Mouse (Mus musculus) heart, postnatal 10 days (tissue): ENCODE data around the gene Krtap3-2. TPM values are rescaled to one million over a fixed set of nuclear protein-coding genes. Genes with fewer than 3 reads are reported as not detected.
"Not testable (repeated sequence)": the region's sequence is repeated elsewhere in the genome, so short reads cannot be mapped to it uniquely, and the experiment has no call there.

ENCODE experiments used
- DNase-seq, 2 experiments: peaks; one replicate each; pipeline ENCODE4 v3.0.0; 2021
- intact Hi-C: fragments of 180-260 bp; cut with DNase I; formaldehyde crosslinking; loops from one replicate; pipeline ENCODE4 v1.15.1; 2025
- total RNA-seq, 2 experiments: library from RNA; stranded (reverse); gene quantifications; 2 replicates each; pipeline ENCODE4 v1.2.3; 2021

The Krtap3-2 gene
- total RNA-seq = not detected

DNA sequence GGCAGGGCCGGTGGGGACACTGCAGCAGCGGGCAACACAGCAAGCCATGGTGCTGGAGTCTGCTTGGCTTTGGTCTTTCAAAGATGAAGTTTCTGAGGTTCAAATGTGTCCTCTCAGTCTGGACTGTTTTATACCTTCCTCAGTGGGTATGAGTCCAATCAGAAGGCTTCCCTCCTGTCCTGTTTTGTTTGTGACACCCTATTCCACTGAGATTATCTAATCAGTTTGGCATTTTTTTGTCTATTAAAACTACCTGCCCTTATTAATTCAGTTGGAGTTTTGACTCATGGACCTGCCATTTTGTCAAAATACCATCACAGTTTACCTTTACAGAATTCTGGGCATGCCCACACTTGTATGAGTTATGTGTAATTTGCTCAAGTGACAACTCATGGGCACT, at the start of gene Krtap3-2:
Gene Krtap3-2 (minus strand): TSS at position 101 of the 400 bp plus-strand sequence.
- no peak for DNase-seq
- intact Hi-C loops = no loop called here

DNA sequence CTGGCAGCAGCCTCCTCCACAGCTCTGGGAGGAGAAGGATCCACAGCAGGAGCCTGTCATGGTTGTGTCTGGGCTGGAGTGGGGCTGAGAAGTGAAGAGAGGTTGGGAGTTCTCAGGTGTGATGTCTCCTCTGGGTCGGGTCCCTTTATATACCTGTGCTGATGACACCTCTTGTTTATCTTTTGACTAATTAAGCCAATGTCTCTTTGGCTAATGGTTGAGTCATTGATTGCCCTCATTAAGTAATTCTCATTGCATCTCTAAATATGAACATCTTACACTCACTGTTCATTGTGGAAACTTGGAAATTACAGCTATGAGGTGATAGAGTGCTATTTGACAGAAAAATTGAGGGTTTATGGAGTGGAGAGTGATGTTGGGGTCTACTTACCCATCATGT, 46.6 kb upstream of the Krtap3-2 start, which contains the start of gene Gm11938:
Gene Gm11938 (minus strand): TSS at position 101 of the 400 bp plus-strand sequence.
- DNase-seq, intact Hi-C loops: not testable (repeated sequence)

DNA sequence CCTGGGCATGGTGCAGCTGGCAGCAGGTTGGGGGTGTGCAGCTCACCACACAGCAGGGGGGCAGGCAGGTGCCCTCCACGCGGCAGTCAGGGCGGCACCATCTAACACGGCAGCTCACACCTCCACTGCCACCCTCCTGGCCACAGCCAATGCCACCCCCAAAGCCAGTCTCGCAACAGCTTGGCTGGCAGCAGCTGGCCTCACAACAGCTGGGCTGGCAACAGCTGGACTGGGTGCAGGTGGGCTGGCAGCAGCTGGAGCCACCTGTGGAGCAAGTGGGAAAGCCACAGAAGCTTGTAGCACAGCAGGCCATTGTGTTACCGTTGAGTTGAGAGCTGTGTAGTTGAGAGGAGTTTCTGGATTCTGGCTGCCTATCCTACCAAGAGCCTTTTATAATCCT, 41.1 kb upstream of the Krtap3-2 start, which contains the start of gene Krtap9-3:
Gene Krtap9-3 (minus strand): TSS at position 364 of the 400 bp plus-strand sequence.
- intact Hi-C loops = not testable (repeated sequence)

DNA sequence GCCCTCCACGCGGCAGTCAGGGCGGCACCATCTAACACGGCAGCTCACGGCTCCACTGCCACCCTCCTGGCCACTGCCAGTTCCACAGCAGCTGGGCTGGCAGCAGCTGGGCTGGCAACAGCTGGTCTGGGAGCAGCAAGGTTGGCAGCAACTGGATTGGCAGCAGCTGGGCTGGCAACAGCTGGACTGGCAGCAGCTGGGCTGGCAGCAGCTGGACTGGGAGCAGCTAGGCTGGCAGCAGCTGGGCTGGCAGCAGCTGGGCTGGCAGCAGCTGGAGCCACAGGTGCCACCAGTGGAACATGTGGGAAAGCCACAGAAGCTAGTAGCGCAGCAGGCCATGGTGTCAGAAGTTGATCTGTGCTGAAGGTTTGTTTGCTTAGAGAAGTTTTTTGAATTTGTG, 34.3 kb upstream of the Krtap3-2 start, which contains the start of gene Krtap1-3:
Gene Krtap1-3 (minus strand): TSS at position 359 of the 400 bp plus-strand sequence.
- intact Hi-C loops = no loop called here
- DNase-seq = no peak

More for the DNA sequence above, 41.1 kb upstream of the Krtap3-2 start, which contains the start of gene Krtap9-3:
- DNase-seq = not testable (repeated sequence)

DNA sequence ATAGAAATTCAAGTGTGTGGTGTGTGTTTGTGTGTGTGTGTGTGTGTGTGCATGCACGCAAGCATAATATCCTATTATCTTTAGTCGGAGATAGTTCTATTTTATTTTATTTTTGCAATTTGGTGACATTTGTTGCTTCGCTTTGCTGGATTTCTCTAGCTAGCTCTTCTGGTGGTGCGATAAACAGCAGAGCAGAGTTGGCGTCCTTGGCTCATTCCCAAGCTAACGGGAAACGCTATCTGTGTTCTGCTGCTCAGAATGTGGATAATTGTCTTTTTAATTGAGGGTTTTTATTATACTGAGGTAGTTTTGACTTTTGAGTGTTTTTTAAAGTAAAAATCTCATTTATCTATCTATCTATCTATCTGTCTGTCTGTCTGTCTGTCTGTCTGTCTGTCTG, 28.4 kb upstream of the Krtap3-2 start:
- no peak for DNase-seq

DNA sequence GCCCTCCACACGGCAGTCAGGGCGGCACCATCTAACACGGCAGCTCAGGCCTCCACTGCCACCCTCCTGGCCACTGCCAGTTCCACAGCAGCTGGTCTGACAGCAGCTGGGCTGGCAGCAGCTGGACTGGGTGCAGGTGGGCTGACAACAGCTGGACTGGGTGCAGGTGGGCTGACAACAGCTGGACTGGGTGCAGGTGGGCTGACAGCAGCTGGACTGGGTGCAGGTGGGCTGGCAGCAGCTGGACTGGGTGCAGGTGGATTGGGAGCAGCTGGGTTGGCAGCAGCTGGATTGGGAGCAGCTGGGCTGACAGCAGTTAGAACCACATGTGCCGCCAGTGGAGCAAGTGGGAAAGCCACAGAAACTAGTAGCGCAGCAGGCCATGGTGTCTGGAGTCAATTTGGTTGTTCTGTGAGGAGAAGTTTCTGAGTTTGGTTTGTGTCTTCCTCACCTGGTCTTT, 26.6 kb upstream of the Krtap3-2 start, which contains the start of gene Krtap1-4:
Gene Krtap1-4 (minus strand): TSS at position 410 of the 460 bp plus-strand sequence.
- DNase-seq = no peak
- intact Hi-C loops = no loop called here

More for the DNA sequence above, 28.4 kb upstream of the Krtap3-2 start:
- intact Hi-C loops = no loop called here

DNA sequence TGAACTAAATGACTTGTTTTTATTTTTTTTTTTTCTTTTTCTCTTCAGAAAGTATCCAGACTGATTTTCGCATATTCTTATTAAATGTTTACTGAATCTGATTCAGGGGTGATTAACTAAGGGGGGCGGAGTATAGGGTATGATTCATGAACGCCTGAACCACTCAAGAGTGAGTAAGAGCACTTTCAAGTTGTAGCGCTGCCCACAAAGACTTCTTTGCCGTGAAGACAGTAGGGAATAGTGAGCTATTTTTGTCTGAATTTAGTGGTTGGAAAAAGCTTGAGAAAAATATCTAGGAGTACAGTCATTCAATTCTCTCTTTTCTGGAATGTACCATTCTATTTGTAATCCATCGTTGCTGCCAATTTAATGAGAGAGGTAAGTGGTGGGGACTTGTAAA, 24.9 kb upstream of the Krtap3-2 start:
- intact Hi-C loops = no loop called here
- DNase-seq = no peak

DNA sequence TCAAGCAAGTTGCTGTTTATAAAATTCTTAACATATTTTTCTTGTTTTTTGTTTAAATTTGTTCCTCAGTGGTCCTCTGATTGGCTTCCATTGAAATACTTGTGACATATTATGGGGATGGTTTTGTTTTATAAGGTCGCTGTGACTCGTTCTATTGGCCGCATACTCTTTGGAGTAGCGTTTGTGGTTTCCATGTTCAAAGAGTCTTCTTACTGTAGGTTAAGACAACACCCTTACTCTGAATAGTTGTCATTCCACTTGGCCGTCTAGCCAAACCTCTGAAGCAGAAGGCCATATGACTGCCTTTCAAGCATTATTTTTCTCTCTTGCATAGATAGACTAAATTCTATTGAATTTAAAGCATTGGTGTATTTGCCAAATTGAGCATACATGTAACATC, 24.4 kb upstream of the Krtap3-2 start:
- intact Hi-C loops = no loop called here
- DNase-seq = no peak

DNA sequence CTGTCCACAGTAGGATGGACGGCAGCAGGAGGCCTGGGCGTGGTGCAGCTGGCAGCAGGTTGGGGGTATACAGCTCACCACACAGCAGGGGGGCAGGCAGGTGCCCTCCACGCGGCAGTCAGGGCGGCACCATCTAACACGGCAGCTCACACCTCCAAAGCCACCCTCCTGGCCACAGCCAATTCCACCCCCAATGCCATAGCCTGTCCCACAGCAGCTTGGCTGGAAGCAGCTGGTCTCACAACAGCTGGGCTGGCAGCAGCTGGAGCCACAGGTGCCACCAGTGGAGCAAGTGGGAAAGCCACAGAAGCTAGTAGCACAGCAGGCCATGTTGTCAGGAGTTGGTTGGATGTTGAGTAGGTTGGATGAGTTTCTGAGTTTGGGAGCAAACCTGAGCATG, 24.0 kb upstream of the Krtap3-2 start, which contains the start of gene Krtap1-5:
Gene Krtap1-5 (minus strand): TSS at position 381 of the 400 bp plus-strand sequence.
- no peak for DNase-seq
- intact Hi-C loops = no loop called here

DNA sequence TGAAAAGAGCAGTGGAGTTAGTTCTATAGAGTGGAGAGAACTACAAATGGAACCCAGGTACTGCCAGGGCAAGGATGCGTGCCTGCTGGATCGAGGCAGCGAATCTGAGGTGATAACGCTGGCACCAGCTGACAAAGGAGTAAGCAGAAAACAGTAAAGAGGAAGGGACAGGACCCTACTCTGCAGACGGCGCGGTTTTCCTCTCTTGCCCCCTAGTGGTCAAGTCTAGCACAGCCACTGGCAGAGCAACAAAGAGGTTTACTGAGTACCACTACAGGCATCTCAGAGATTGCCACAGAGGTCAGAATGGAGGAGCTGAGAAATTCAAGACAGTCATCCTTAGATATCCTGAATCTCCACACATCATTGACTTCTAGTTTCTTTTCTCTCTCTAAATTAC, 17.5 kb upstream of the Krtap3-2 start:
- peak; percentile 65 to 78 for DNase-seq
- intact Hi-C loops = loop anchor here (1.0 kb wide), 1 partner anchor 110 kb away; no protein-coding TSS in a partner anchor

DNA sequence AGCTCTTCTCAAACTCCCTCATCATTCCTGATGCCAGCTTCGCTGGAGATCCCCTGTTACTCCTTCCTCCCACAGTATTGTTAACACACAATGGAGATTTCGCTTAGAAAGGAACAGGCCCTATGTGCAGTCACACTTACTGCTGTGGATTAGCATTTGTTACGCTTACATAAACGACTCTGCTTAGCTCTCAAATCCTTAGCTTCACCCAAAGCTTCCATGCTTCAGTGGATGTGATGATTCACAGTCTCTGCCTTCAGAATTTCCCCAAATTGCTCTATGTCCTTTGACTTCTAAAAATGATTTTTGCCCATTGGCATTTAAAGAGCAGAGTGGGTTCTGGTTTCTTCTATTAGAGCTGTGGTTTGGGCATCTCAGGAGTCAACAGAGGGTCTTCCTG, 16.5 kb upstream of the Krtap3-2 start:
- DNase-seq = no peak
- intact Hi-C loops = no loop called here

DNA sequence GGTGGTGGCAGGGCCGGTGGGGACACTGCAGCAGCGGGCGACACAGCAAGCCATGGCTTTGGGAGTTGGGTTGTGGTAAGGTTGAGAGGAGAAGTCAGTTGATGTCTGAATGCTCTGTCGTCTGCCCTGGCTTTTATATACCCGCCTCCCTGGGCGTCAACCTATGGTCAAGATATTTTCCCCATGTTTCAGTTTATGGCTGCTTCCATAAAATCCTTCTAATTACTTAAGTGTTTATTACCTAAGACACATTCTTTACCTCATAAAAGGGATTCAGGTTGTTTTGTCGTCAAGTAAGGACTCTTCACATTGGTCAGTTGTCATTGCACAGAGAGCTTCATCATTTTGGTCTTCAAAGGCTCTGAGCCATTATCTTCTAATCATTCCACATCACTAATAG, 9.9 kb upstream of the Krtap3-2 start, which contains the start of gene Krtap3-1:
Gene Krtap3-1 (minus strand): TSS at position 101 of the 400 bp plus-strand sequence.
- intact Hi-C loops = no loop called here
- no peak for DNase-seq

DNA sequence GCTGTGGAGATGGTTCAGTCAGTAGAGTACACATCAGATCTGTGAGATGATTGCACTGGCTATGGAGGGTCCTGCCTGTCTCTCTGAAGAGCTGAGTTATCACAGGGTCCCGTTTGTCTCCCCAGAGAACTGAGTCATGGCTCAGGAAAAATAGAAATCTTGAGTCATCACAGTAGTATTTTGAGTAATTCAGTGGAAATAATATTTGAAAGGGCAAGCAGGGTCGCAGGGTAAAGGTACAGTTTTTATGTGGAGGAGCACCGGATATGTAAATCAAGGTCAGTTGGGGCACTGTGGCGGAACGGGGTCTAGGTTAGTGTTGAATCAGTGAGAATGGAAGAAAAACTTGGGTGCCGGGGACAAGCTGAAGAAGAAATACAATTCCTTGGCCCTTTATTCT, 5.9 kb upstream of the Krtap3-2 start:
- no peak for DNase-seq
- intact Hi-C loops = no loop called here

DNA sequence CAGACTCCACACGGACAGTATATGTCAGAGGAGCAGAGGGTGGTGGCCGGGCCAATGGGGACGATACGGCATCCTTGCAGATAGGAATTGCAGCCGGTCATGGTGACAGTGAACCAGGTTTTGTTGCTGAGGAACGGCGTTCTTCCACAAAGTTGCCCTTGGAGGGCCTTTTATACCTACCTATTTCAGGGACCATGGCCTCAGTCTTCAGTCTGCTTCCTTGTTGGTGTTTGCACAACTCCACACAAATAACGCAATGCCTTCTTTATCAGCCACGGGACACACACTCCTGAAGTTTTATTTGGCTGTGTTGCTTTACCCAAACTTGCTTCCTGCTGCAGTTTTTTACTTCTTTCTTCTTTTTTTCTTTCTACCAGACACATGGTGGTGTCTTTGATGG, 2.7 kb upstream of the Krtap3-2 start, which contains the start of gene Gm11939:
Gene Gm11939 (minus strand): TSS at position 101 of the 400 bp plus-strand sequence.
- no peak for DNase-seq
- intact Hi-C loops = no loop called here

DNA sequence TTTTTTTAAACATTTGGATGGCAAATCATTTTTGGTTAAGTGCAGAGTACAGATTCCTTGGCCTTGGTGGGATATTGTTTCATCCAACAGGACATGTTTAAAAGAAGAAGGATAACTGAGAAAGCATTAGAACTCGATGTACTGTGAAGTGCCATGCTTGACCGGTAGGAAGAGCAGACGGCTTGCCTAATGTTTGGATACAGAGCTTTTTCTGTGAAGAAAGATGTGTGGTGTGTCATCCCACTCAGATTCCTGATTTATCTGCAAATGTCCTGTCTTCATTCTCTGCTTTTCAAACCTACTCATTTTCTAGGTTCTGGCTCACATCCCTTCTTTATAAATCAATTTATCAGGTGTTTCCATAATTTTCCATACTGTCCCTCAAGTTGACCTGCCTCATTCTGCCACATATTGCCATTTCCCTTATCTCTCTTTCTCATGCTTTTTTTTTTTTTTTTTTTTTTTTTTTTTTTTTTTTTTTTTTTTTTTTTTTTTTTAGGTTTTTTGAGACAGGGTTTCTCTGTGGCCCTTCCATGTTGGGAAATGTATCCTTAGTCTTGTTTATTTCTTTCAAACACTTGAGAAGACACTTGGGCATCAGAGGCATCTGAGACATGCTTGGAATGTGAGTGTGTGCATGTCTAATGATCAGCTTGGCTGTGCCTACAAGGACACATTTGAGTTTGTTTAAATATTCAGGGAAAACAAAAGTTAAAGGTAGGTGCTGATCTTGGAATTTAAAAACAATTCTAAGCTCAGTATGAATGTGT, 1.5 kb upstream of the Krtap3-2 start:
- intact Hi-C loops = no loop called here
- no peak for DNase-seq

DNA sequence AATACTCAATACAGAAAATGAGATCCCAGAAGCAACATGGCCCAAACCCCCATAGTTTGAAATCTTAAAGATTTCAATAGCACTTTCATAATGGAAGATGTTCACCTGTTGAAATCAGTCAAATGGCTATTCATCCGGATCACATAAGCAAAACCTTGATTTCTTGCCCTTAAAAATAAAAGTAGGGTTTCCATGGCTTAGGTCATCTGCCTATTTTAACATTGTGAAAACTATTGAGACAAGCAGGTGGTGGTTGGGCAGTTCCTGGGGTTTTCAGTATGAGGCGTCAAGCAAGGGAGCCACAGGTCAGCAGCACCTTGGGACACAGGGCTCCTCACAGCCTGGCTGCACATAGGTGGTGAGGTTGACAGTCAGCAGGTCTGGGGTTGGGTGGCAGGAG, 458 bp downstream of the Krtap3-2 start:
- no peak for DNase-seq
- intact Hi-C loops = no loop called here

DNA sequence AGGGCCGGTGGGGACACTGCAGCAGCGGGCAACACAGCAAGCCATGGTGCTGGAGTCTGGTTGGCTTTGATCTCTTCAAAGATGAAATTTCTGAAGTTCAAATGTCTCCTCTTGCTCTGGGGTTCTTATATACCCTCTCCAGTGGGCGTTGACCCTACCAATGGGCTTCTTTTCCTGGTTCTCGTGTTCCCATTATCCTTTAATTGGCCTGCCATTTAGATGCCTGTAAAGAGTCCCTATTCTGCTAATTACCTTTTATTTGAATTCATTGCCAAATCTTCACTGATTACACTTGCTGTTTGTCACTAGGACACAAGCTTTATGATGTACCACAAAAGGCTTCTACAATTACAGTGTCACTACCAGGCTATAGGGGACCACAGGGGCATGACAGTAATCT, 5.9 kb downstream of the Krtap3-2 start, which contains the start of gene Krtap3-3:
Gene Krtap3-3 (minus strand): TSS at position 101 of the 400 bp plus-strand sequence.
- intact Hi-C loops = no loop called here
- no peak for DNase-seq

DNA sequence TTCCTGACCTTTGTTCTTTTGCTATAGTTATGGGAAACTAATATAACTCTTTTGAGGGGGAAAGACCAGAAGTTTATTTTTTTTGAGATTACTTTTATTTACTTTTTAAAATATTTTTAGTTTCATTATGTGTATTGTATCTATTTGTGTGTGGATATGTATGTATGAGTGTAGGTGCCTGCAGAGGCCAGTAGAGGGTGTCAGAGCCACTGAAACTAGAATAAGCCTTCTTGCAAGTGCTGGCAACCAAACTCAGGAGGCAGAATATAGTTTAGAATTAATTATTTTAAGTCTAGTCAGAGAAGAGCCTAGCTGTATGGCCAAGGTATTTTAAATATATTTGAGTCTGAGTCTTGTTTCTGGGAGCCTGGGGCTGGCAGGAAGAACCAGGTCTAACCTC, 8.8 kb downstream of the Krtap3-2 start:
- intact Hi-C loops = no loop called here
- no peak for DNase-seq

DNA sequence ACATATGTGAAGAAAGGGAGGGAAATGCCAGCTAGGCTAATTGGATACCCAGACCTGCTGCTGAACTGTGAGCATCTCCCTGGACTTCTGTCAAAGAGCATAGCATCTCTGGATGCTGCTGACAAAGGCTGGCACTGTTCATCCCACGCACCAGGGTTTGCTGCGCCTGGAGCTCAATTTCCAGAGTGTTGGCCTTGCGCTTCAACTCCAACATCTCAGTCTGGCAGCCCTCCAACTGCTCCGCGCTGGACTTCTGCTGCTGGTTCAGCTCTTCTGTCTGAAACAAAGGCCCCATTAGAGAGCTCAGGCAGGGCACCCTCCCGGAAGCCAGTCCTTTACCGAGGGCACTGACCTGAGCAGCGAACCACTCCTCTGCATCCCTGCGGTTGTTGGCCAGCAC, 16.9 kb downstream of the Krtap3-2 start:
- peak; percentile 12 to 13 for DNase-seq
- intact Hi-C loops = no loop called here

DNA sequence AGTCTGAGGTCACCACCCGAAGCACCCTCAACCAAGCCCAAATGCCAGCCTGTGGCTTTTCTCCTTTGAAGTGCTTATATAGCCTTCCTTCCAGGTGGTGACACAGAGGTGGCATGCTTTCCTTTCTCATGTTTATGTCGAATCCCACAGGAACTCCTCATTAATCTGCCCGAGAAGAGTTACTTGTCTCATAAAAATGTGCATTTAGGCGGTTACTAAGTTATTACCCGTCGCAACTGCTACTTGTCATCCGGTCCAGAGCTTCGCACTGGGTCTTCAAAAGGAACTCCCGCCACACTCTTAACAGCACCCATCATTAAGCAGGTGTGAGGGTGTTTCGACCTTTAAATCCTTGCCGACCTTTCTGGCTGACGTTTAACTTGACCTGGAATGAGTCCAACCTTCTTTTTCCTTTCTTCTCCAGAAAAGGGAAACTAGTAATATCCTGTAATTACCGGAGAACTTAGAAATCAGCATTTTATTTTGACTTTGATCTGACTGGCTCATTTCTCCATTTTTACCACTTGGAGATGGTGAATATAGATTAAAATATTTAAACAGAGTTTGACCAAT, 35.3 kb downstream of the Krtap3-2 start, which contains the start of gene Krt39:
Gene Krt39 (minus strand): TSS at position 51 of the 573 bp plus-strand sequence.
- intact Hi-C loops = no loop called here
- no peak for DNase-seq

DNA sequence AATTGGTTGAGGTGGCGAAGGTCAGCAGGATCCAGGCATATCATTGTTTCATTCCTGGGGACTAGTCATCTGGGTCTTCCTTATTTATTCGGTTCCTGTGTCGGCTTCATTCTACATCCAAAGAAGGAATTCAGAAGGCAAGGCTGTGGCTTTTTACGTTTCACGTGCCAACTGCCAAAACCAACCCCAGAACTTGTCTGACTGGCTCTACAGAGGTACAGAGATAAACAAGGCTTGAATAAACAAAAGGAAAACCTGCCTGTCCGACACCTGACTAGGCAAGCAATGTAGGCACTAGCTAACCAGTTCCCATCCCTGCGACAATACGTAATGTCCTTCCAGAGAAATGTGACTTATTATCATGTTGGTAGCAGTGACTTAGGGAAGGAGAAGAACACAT, 42.6 kb downstream of the Krtap3-2 start:
- intact Hi-C loops = no loop called here

More for the DNA sequence above, 42.6 kb downstream of the Krtap3-2 start:
- no peak for DNase-seq
